Mouse (Mus musculus) liver, embryonic 12.5 days (tissue): ENCODE measurements around the gene Pdlim3. TPM values are rescaled to one million over a fixed set of nuclear protein-coding genes. Genes with fewer than 3 reads are reported as not detected.

Source experiments
- ATAC-seq: fragments of 200-750 bp; cut with Nextera tagmentation; 2 replicates; pipeline ENCODE4 v1.8.0; 2017; ENCODE audit warnings: moderate number of reproducible peaks, mild to moderate bottlenecking, moderate library complexity
- H3K27ac ChIP-seq: fragments of 300-500 bp; sonication (generic); 2 replicates; pipeline ENCODE4 v1.5.1; 2016; ENCODE audit warnings: mild to moderate bottlenecking
- H3K27me3 ChIP-seq: fragments of 300-500 bp; sonication (generic); replicated peaks from 2 replicates; pipeline ENCODE4 v1.6.1; 2016; ENCODE audit warnings: mild to moderate bottlenecking, moderate library complexity
- H3K36me3 ChIP-seq: fragments of 300-500 bp; sonication (generic); 2 replicates; pipeline ENCODE4 v1.6.1; 2016; ENCODE audit warnings: mild to moderate bottlenecking, moderate library complexity
- H3K4me1 ChIP-seq: fragments of 300-500 bp; sonication (generic); 2 replicates; pipeline ENCODE4 v1.6.1; 2016
- H3K4me2 ChIP-seq: fragments of 300-500 bp; sonication (generic); 2 replicates; pipeline ENCODE4 v1.6.1; 2016; ENCODE audit warnings: mild to moderate bottlenecking, moderate library complexity
- H3K4me3 ChIP-seq: fragments of 300-500 bp; sonication (generic); 2 replicates; pipeline ENCODE4 v1.5.1; 2016; ENCODE audit warnings: mild to moderate bottlenecking, moderate library complexity
- H3K9ac ChIP-seq: fragments of 300-500 bp; sonication (generic); 2 replicates; pipeline ENCODE4 v1.6.1; 2016; ENCODE audit warnings: mild to moderate bottlenecking, moderate library complexity
- H3K9me3 ChIP-seq: fragments of 300-500 bp; sonication (generic); replicated peaks from 2 replicates; pipeline ENCODE4 v1.6.1; 2016; ENCODE audit warnings: mild to moderate bottlenecking, moderate library complexity
- WGBS: fragments of 180-500 bp; shearing (Covaris S2); methylation state at CpG from one replicate; pipeline ENCODE4 v1.1.7; 2016; ENCODE audit not compliant: insufficient replicate concordance; 5-methylcytosine and 5-hydroxymethylcytosine counted together
- polyA plus RNA-seq: library from polyadenylated mRNA; unstranded; fragments of >200 nt; fragmentation: Nextera tagmentation; extraction: Ambion mirVana; gene quantifications from 2 replicates; pipeline ENCODE4 v1.2.1, GENCODE M21; 2016

Pdlim3 gene
- polyA plus RNA-seq, 1 experiment from 2014 or later: 2.1 TPM

GRCm38 (mm10) chr8:45877680-45878079 lies 7.6 kb upstream of the Pdlim3 start:
- Histone ChIP-seq H3K4me2 (no peak overlapping the region), H3K9me3 (no peaks in the 10 kb centered on the region), H3K4me3 (no peak overlapping the region), H3K9ac (no peak overlapping the region), H3K27ac (no peak overlapping the region), H3K36me3 (no peaks in the 10 kb centered on the region), H3K4me1 (no peaks in the 10 kb centered on the region), H3K27me3 (no peaks in the 10 kb centered on the region)
- WGBS: 71% methylated on average over 7 of the region's 7 CpGs
- ATAC-seq: no peak

DNA sequence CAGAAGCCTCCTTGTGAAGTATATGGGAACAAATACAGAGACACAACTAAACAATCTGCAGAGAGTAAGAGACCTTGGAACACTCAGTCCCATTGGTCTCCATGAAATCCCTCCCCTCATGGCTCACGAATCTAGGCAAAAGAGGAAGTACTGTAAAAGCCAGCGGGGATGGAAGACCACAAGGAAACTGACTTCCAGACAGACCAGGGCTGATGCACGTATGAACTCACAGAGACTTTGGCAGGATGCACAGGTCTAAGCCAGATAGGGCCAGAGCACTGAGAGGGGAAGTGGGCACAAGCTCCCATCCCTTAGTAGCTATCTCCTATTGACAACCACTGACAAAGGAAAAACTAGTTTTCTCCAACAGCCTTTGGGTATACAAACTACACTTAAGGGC lies 4.8 kb upstream of the Pdlim3 start:
- Histone ChIP-seq H3K36me3 (no peaks in the 10 kb centered on the region), H3K27me3 (peaks cover 19% of the 10 kb centered on the region), H3K9ac (no peak overlapping the region), H3K4me1 (no peaks in the 10 kb centered on the region), H3K27ac (no peak overlapping the region), H3K9me3 (no peaks in the 10 kb centered on the region), H3K4me2 (no peak overlapping the region), H3K4me3 (no peak overlapping the region)
- 19% methylated on average over 3 of the region's 3 CpGs for WGBS
- ATAC-seq: no peak

GRCm38 (mm10) chr8:45881726-45882125 lies 3.5 kb upstream of the Pdlim3 start:
- no peaks in the 10 kb centered on the region for H3K9me3 ChIP-seq
- no peak overlapping the region for H3K27ac ChIP-seq
- H3K9ac ChIP-seq: no peak overlapping the region
- H3K4me1 ChIP-seq: no peaks in the 10 kb centered on the region
- WGBS: 80% methylated on average over 8 of the region's 8 CpGs
- H3K4me3 ChIP-seq: no peak overlapping the region
- H3K36me3 ChIP-seq: no peaks in the 10 kb centered on the region
- H3K27me3 ChIP-seq: peaks cover 26% of the 10 kb centered on the region
- no peak overlapping the region for H3K4me2 ChIP-seq
- no peak for ATAC-seq

DNA sequence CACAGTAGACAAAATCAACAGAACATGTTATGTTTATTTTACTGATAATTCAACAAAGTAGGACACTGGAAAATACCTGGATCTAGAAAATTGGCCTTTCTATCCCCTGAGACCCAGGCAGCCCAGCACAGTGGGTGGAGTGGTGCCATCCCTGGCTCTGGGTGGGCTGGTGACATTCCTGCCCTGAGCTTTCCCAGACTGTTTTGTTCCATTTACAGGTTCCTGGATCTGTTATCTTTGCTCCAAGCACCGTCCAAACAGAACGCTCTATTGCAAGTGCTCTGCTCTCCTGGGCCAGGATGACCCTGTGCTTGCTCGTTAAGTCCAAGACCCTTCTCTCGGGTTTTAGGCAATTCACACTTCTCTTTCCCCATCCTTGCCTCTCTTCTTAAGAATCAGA lies 1.5 kb upstream of the Pdlim3 start:
- H3K9me3 ChIP-seq: no peaks in the 10 kb centered on the region
- no peak overlapping the region for H3K4me2 ChIP-seq
- peaks cover 26% of the 10 kb centered on the region for H3K27me3 ChIP-seq
- H3K4me1 ChIP-seq: no peaks in the 10 kb centered on the region
- no peak for ATAC-seq
- no peak overlapping the region for H3K27ac ChIP-seq
- WGBS: 41% methylated on average over 4 of the region's 4 CpGs
- no peak overlapping the region for H3K4me3 ChIP-seq
- no peaks in the 10 kb centered on the region for H3K36me3 ChIP-seq
- H3K9ac ChIP-seq: no peak overlapping the region

DNA sequence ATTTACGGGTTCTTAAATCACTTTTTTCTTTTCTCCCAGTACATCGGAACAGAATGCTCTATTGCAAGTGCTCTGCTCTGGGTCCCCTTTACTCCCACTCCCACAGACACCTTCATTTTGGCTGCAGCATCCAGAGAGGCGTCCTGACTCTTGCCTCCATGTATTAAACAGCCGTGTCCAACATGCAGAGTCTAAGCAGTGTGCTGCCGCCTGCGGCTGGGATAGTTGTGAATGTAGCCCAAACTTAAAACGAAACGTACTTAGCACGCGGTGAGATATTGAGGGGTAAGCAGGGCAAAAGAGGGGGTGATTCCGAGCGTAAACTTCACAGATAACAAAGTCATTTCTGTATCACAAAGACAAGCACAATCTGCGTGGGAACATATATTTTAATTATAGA lies 709 bp upstream of the Pdlim3 start:
- Histone ChIP-seq H3K4me1 (no peaks in the 10 kb centered on the region), H3K4me2 (peak overlapping the region; percentile 58), H3K36me3 (no peaks in the 10 kb centered on the region), H3K9me3 (no peaks in the 10 kb centered on the region), H3K27me3 (peaks cover 26% of the 10 kb centered on the region), H3K4me3 (peak overlapping the region; percentile 18), H3K9ac (no peak overlapping the region), H3K27ac (no peak overlapping the region)
- 16% methylated on average over 13 of the region's 13 CpGs for WGBS
- no peak for ATAC-seq

DNA sequence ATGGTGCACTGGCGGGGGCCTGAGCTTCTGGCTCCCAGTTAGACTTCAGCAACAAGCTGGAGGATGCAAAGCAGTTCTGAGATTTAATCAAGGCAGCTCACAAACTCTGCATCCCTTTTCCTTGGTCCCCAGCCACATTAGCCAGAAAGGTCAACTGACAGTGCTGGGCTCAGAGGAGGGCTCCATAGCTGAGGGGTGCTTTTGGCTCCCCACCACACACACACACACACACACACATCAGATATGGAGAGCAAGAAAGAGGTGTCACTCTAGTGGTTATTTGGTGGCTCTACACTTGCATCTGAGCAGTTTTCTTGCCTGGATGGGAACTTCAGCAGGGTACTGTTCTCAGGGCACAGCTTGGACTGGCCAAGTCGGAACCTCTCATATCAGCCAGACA lies 514 bp downstream of the Pdlim3 start:
- Histone ChIP-seq H3K4me1 (no peaks in the 10 kb centered on the region), H3K4me3 (peak overlapping the region; percentile 18; the same call in 1 of the 2 replicates), H3K36me3 (no peaks in the 10 kb centered on the region), H3K9ac (no peak overlapping the region), H3K27me3 (peaks cover 26% of the 10 kb centered on the region), H3K27ac (no peak overlapping the region), H3K9me3 (no peaks in the 10 kb centered on the region), H3K4me2 (peak overlapping the region; percentile 58)
- WGBS: 37% methylated on average over 2 of the region's 2 CpGs
- no peak for ATAC-seq

- Histone ChIP-seq H3K4me3 (no peak overlapping the region), H3K9ac (no peak overlapping the region), H3K9me3 (no peaks in the 10 kb centered on the region), H3K27me3 (peaks cover 12% of the 10 kb centered on the region), H3K36me3 (no peaks in the 10 kb centered on the region), H3K27ac (no peak overlapping the region), H3K4me1 (no peaks in the 10 kb centered on the region), H3K4me2 (no peak overlapping the region)
- ATAC-seq: no peak
- WGBS: 78% methylated on average over 7 of the region's 7 CpGs
Measured at GRCm38 (mm10) chr8:45889737-45890136, 4.5 kb downstream of the Pdlim3 start.

DNA sequence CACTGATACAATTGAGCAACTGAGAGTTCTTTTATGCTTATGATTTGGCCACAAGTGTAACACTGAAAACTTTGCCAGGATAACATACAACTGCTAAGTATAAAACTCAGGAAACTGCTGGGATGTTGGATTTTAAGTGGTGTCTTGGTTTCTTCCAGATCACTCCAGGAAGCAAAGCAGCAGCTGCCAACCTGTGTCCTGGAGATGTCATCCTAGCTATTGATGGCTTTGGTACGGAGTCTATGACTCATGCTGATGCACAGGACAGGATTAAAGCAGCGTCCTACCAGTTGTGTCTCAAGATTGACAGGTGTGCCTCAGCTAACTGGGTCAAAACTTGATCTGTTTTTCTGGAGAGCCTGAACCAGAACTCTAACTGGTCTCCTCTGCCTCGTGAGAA lies 11.3 kb downstream of the Pdlim3 start:
- Histone ChIP-seq H3K27ac (no peak overlapping the region), H3K4me2 (no peak overlapping the region), H3K27me3 (no peaks in the 10 kb centered on the region), H3K9me3 (no peaks in the 10 kb centered on the region), H3K4me3 (no peak overlapping the region), H3K36me3 (no peaks in the 10 kb centered on the region), H3K9ac (no peak overlapping the region), H3K4me1 (no peaks in the 10 kb centered on the region)
- ATAC-seq: no peak
- WGBS: 61% methylated on average over 3 of the region's 3 CpGs

- WGBS: 49% methylated on average over 3 of the region's 3 CpGs
- no peak overlapping the region for H3K4me3 ChIP-seq
- no peak overlapping the region for H3K9ac ChIP-seq
- H3K27ac ChIP-seq: no peak overlapping the region
- H3K9me3 ChIP-seq: no peaks in the 10 kb centered on the region
- no peak overlapping the region for H3K4me2 ChIP-seq
- ATAC-seq: no peak
- no peaks in the 10 kb centered on the region for H3K4me1 ChIP-seq
- H3K36me3 ChIP-seq: no peaks in the 10 kb centered on the region
- no peaks in the 10 kb centered on the region for H3K27me3 ChIP-seq
Measured at GRCm38 (mm10) chr8:45899783-45900182, 14.5 kb downstream of the Pdlim3 start.

GRCm38 (mm10) chr8:45901626-45902025 lies 16.4 kb downstream of the Pdlim3 start:
- H3K27me3 ChIP-seq: no peaks in the 10 kb centered on the region
- no peak overlapping the region for H3K4me2 ChIP-seq
- WGBS: 69% methylated on average over 8 of the region's 8 CpGs
- no peaks in the 10 kb centered on the region for H3K9me3 ChIP-seq
- H3K4me3 ChIP-seq: no peak overlapping the region
- no peaks in the 10 kb centered on the region for H3K36me3 ChIP-seq
- no peak overlapping the region for H3K9ac ChIP-seq
- H3K4me1 ChIP-seq: no peaks in the 10 kb centered on the region
- no peak overlapping the region for H3K27ac ChIP-seq
- ATAC-seq: no peak

- ATAC-seq: no peak
- Histone ChIP-seq H3K4me1 (no peaks in the 10 kb centered on the region), H3K9me3 (no peaks in the 10 kb centered on the region), H3K9ac (no peak overlapping the region), H3K4me3 (no peak overlapping the region), H3K4me2 (no peak overlapping the region), H3K36me3 (no peaks in the 10 kb centered on the region), H3K27me3 (no peaks in the 10 kb centered on the region), H3K27ac (no peak overlapping the region)
- 16% methylated on average over 3 of the region's 3 CpGs for WGBS
Measured at GRCm38 (mm10) chr8:45903659-45904058, 18.4 kb downstream of the Pdlim3 start.

GRCm38 (mm10) chr8:45905591-45906250 lies 20.5 kb downstream of the Pdlim3 start:
- ATAC-seq: no peak
- Histone ChIP-seq H3K9ac (no peak overlapping the region), H3K4me1 (no peaks in the 10 kb centered on the region), H3K4me2 (no peak overlapping the region), H3K9me3 (no peaks in the 10 kb centered on the region), H3K36me3 (no peaks in the 10 kb centered on the region), H3K27ac (no peak overlapping the region), H3K4me3 (no peak overlapping the region), H3K27me3 (no peaks in the 10 kb centered on the region)
- 70% methylated on average over 7 of the region's 7 CpGs for WGBS

- no peaks in the 10 kb centered on the region for H3K27me3 ChIP-seq
- H3K9me3 ChIP-seq: no peaks in the 10 kb centered on the region
- no peak for ATAC-seq
- no peak overlapping the region for H3K4me2 ChIP-seq
- H3K9ac ChIP-seq: no peak overlapping the region
- no peak overlapping the region for H3K27ac ChIP-seq
- H3K36me3 ChIP-seq: no peaks in the 10 kb centered on the region
- WGBS: 75% methylated on average over 4 of the region's 4 CpGs
- H3K4me1 ChIP-seq: no peaks in the 10 kb centered on the region
- no peak overlapping the region for H3K4me3 ChIP-seq
Measured at GRCm38 (mm10) chr8:45906251-45906619, 21.0 kb downstream of the Pdlim3 start.
